Mouse (Mus musculus) G1E (cell line): ENCODE measurements around the gene Krt9. TPM values are rescaled to one million over a fixed set of nuclear protein-coding genes. Genes with fewer than 3 reads are reported as not detected.

ENCODE experiments used
- ATAC-seq: 2 replicates; pipeline ENCODE4 v1.8.0; 2016; ENCODE audit warnings: mild to moderate bottlenecking; ENCODE audit not compliant: insufficient number of reproducible peaks, poor library complexity, low FRiP score, severe bottlenecking; ENCODE audit errors: extremely low read depth
- DNase-seq: peaks from one replicate; pipeline ENCODE4 v3.0.0; 2012; ENCODE audit warnings: low spot score
- H3K27me3 ChIP-seq: 2 replicates; pipeline ENCODE4 v1.6.1; 2012; ENCODE audit warnings: mild to moderate bottlenecking, low read length, inconsistent platforms; ENCODE audit not compliant: insufficient read depth
- H3K36me3 ChIP-seq: replicated peaks from 2 replicates; pipeline ENCODE3; 2012; ENCODE audit warnings: mild to moderate bottlenecking, inconsistent platforms
- H3K4me1 ChIP-seq: 2 replicates; pipeline ENCODE4 v1.6.1; 2012; ENCODE audit warnings: low read depth, low read length, inconsistent platforms, mixed read lengths; ENCODE audit not compliant: insufficient read depth
- H3K4me3 ChIP-seq: 2 replicates; pipeline ENCODE4 v1.5.1; 2012; ENCODE audit warnings: low read depth, mild to moderate bottlenecking, inconsistent platforms, low read length, moderate library complexity, mixed read lengths
- H3K9me3 ChIP-seq: replicated peaks from 2 replicates; pipeline ENCODE4 v1.6.1; 2012; ENCODE audit warnings: inconsistent platforms
- CTCF ChIP-seq: IDR thresholded peaks from 2 replicates; pipeline ENCODE4 v1.5.1; 2012; ENCODE audit warnings: low read depth, low read length, inconsistent platforms, mixed read lengths
- GATA1 ChIP-seq: IDR thresholded peaks from 2 replicates; pipeline ENCODE4 v1.6.1; 2012; ENCODE audit warnings: borderline replicate concordance, low read length, inconsistent platforms, mixed read lengths
- GATA2 ChIP-seq: IDR thresholded peaks from 2 replicates; pipeline ENCODE4 v1.6.1; 2012; ENCODE audit warnings: low read depth, low read length, inconsistent platforms, borderline replicate concordance
- POLR2AphosphoS5 ChIP-seq: IDR thresholded peaks from 2 replicates; pipeline ENCODE4 v1.6.1; 2012; ENCODE audit warnings: low read depth, low read length, inconsistent platforms; ENCODE audit not compliant: insufficient replicate concordance
- TAL1 ChIP-seq: conservative IDR thresholded peaks from 2 replicates; pipeline ENCODE4 v1.6.1; 2012; ENCODE audit warnings: low read depth, low read length, inconsistent platforms, mixed read lengths
- polyA plus RNA-seq: library from polyadenylated mRNA; stranded (reverse); fragments of >175 nt; gene quantifications from 2 replicates; pipeline ENCODE4 v1.2.3, GENCODE M21; 2012
- total RNA-seq, 2 experiments: library from RNA; stranded (forward) in 1 of 2; stranded (reverse) in 1 of 2; fragments of 200-1000 nt in 1 of 2; fragments of >200 nt in 1 of 2; fragmentation: Nextera tagmentation in 1 of 2; gene quantifications; 2 replicates each; pipeline ENCODE4 v1.2.3; 2014 to 2017

The Krt9 gene
- total and polyA plus RNA-seq, 3 experiments: not detected

- no peak for TF ChIP-seq GATA1
- TF ChIP-seq POLR2AphosphoS5: no peak
- TF ChIP-seq TAL1: no peak
- no peak for TF ChIP-seq GATA2
- TF ChIP-seq CTCF: no peak
- no peaks in the 10 kb centered on the region for H3K27me3 ChIP-seq
Measured at GRCm38 (mm10) chr11:100157908-100158477, 35.1 kb downstream of the Krt9 start.

GRCm38 (mm10) chr11:100157331-100157730, 35.7 kb downstream of the Krt9 start:
- no peak for TF ChIP-seq TAL1
- no peak for TF ChIP-seq POLR2AphosphoS5
- no peak for TF ChIP-seq CTCF
- no peak for TF ChIP-seq GATA2
- no peak for TF ChIP-seq GATA1
- DNase-seq (no peak), ATAC-seq (no peak)

More at GRCm38 (mm10) chr11:100157908-100158477, 35.1 kb downstream of the Krt9 start:
- ATAC-seq (no peak), DNase-seq (no peak)
- peaks cover 59% of the 10 kb centered on the region for H3K9me3 ChIP-seq
- H3K4me3 ChIP-seq: no peak overlapping the region
- H3K4me1 ChIP-seq: no peaks in the 10 kb centered on the region
- no peaks in the 10 kb centered on the region for H3K36me3 ChIP-seq

DNA sequence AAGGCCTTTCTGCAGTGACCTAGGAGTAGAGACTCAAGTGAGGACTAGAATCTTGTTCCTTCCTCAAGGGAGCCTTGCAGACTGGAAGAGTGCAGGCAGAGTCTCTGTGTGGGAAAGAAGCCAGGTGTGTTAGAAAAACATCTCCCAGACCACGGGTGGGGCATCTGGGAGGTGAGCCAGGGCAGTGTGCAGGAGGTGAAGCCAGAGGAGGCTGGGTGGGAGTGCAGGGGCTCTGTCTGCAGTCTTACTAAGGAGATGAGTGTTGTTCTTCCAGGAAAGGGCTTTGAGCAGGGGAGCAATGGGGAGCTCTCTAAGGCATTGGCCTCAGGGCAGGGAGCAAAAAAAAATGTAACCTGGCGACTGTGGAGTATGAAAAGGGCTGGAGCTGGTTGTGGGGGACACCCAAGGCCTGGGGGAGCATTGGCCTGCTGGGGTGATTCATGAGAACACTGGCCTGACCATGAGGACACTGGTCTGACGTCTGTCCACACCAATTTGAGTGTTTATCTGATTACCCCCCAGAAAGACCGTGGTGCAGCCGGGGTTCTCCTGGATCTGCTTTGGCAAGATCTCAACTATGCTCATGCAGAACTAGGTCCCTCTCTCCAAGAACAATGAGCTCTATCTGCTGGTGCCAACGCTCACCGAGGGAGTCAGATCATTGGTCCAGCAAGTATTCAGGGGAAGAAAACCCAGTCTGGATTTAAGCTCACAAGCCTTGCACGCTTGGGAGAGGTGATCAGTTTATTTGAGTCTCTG, 37.4 kb downstream of the Krt9 start:
- Histone ChIP-seq H3K27me3 (no peaks in the 10 kb centered on the region), H3K4me1 (no peaks in the 10 kb centered on the region), H3K36me3 (no peaks in the 10 kb centered on the region), H3K9me3 (peaks cover 61% of the 10 kb centered on the region), H3K4me3 (no peak overlapping the region)
- DNase-seq (no peak), ATAC-seq (no peak)
- no peak for TF ChIP-seq TAL1

More at GRCm38 (mm10) chr11:100157331-100157730, 35.7 kb downstream of the Krt9 start:
- H3K9me3 ChIP-seq: peaks cover 59% of the 10 kb centered on the region
- H3K27me3 ChIP-seq: no peaks in the 10 kb centered on the region
- H3K4me3 ChIP-seq: no peak overlapping the region
- no peaks in the 10 kb centered on the region for H3K36me3 ChIP-seq
- no peaks in the 10 kb centered on the region for H3K4me1 ChIP-seq

- Histone ChIP-seq H3K4me3 (no peak within 1 kb of the TSS), H3K27me3 (no peaks in the 10 kb centered on the region), H3K9me3 (peaks cover 71% of the 10 kb centered on the region), H3K4me1 (no peaks in the 10 kb centered on the region), H3K36me3 (no peaks in the 10 kb centered on the region)
- no peak for DNase-seq
- no peak for ATAC-seq
- TF ChIP-seq GATA2: no peak
- TF ChIP-seq POLR2AphosphoS5: no peak
- TF ChIP-seq GATA1: no peak
- no peak for TF ChIP-seq TAL1
- TF ChIP-seq CTCF: no peak
Measured at GRCm38 (mm10) chr11:100148615-100149330, 44.3 kb downstream of the Krt9 start, which contains the start of gene Krt19. Gene Krt19, minus strand, starts transcription at chr11:100148665.

DNA sequence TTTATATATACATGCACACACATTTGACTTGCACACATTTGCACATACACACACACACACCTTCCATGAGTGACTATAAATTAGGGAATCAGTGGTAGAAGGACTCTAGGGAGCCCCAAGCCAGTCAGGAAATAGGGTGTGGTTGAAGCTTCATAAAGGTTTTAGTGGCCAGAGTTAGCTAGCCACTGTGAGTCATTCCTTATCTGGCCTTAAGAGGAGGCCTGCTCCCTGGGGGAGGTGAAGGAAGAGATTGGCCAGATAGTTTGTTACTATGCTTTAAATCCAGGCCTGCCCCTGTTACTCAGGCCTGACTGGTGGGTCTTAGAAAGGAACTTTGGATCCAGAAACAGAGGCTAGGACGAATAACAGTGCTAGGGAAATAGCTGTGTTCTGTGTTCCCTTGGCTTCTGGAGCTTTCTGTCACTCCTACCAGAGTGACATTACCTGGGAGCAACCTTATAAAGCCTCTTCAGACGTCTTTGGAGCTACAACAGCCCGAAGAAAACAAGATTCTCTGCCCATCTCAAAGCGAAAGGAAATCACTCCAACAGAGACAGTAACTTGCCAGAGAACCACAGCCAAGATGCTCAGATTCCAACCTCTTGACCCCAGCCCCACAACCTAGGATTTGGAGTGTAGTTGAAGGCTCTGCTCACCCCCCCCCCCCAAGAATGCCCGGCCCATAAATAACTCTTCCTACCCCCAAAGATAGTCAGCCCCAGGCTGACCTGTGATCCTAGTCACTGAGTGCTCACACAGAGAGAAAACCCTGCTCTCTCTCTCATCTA, 45.3 kb downstream of the Krt9 start:
- DNase-seq (no peak), ATAC-seq (no peak)
- H3K36me3 ChIP-seq: no peaks in the 10 kb centered on the region
- H3K4me1 ChIP-seq: no peaks in the 10 kb centered on the region
- H3K9me3 ChIP-seq: peaks cover 72% of the 10 kb centered on the region
- H3K27me3 ChIP-seq: no peaks in the 10 kb centered on the region
- no peak overlapping the region for H3K4me3 ChIP-seq
- TF ChIP-seq POLR2AphosphoS5 (no peak), GATA1 (no peak), CTCF (no peak), GATA2 (no peak), TAL1 (no peak)
